In the genomic region with DNA sequence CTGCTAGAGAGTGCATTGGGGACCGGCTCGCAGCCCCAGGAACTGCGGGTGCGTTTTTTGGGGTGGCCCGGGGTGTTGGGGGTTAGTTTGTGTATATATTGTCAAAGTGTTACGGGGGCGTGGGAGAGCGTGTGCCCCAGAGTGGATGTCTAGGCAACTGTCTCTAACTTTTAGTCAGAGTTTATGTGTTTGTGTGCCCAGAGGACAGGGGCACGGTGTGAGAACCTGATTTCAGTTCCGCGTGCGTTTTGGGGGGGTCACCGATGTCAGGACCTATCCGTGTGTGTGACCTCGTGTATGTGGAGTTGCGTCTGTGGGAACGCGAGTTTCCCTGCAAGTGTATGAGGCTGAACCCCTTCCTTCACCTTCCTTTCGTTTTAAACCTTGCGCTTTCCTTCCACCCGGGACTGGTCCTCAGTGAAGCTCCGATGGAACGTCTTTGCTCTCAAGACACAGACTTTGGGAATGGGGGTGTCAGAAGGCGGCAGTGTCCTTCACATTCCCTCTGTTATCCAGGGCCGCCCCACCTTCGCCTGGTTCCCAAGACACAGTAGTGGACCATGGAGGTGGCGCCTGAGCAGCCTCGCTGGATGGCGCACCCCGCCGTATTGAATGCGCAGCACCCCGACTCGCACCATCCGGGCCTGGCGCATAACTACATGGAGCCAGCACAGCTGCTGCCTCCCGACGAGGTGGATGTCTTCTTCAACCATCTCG, we compare ENCODE assay signal across 8 mouse cellular contexts. TPM values are rescaled to one million over a fixed set of nuclear protein-coding genes. Genes with fewer than 3 reads are reported as not detected.
A peak's percentile ranks its signal among the peaks of the same experiment; 100 is the strongest.
DNase-seq lines count a peak whose midpoint lies in the region; ATAC-seq and TF ChIP-seq lines count a peak whose summit lies in the region.

No protein-coding gene starts in this region.

- ATAC-seq in intestine, embryonic 16.5 days: no peak
- no peak; the same call in 1 of the 2 replicates for ATAC-seq in midbrain, embryonic 12.5 days (ENCODE audit: low FRiP score, low read depth)
- ATAC-seq in megakaryocyte-erythroid progenitor cell, adult 5-6 weeks (replicated peaks; ENCODE audit: low FRiP score, low TSS enrichment, poor library complexity, severe bottlenecking): no peak

- peak; percentile 43 for DNase-seq in lung, adult 2 months
- DNase-seq in lung, postnatal 10 days: no peak
- DNase-seq in forebrain, embryonic 10.5 days (ENCODE audit: extremely low spot score, low spot score): peak; percentile 34
- no peak for DNase-seq in layer of hippocampus, adult 11-12 months (ENCODE audit: low spot score)
- no peak for DNase-seq in gastrocnemius, postnatal 4 days (ENCODE audit: low spot score in 2 of 2)

- peak overlapping the region; percentile 93 for H3K4me3 ChIP-seq in lung, adult 2 months (replicated peaks; ENCODE audit: extremely low read depth, low read depth, low read length)
- H3K4me3 ChIP-seq in forebrain, embryonic 10.5 days: peak overlapping the region; percentile 54
- H3K4me3 ChIP-seq in intestine, embryonic 16.5 days (ENCODE audit: low read length): peak overlapping the region; percentile 51
- H3K4me3 ChIP-seq in midbrain, embryonic 12.5 days: peak overlapping the region; percentile 47

- H3K27me3 ChIP-seq in forebrain, embryonic 10.5 days (ENCODE audit: poor library complexity, severe bottlenecking): peaks cover 100% of the 10 kb centered on the region
- peaks cover 96% of the 10 kb centered on the region for H3K27me3 ChIP-seq in intestine, embryonic 16.5 days (replicated peaks; ENCODE audit: control insufficient read depth, insufficient read depth, low read length)
- H3K27me3 ChIP-seq in midbrain, embryonic 12.5 days: peaks cover 100% of the 10 kb centered on the region

- TF ChIP-seq POLR2A in lung, adult 2 months (IDR thresholded peaks at IDR 0.05; ENCODE audit: borderline replicate concordance, extremely low read depth, low read depth, low read length): no peak; the same call in 1 of the 2 replicates

- 3% methylated on average over 39 of the region's 39 CpGs for WGBS in lung, adult 2 months
- WGBS in forebrain, embryonic 10.5 days: 1% methylated on average over 39 of the region's 39 CpGs
- WGBS in intestine, embryonic 16.5 days: 2% methylated on average over 39 of the region's 39 CpGs
- 1% methylated on average over 39 of the region's 39 CpGs for WGBS in midbrain, embryonic 12.5 days

- H3K36me3 ChIP-seq in forebrain, embryonic 10.5 days (replicated peaks): no peaks in the 10 kb centered on the region
- no peaks in the 10 kb centered on the region for H3K36me3 ChIP-seq in intestine, embryonic 16.5 days (ENCODE audit: control insufficient read depth, insufficient read depth, low read length)
- no peaks in the 10 kb centered on the region for H3K36me3 ChIP-seq in midbrain, embryonic 12.5 days

- H3K4me2 ChIP-seq in intestine, embryonic 16.5 days (ENCODE audit: low read depth, low read length): peak overlapping the region; percentile 78
- peak overlapping the region; percentile 55 for H3K4me2 ChIP-seq in midbrain, embryonic 12.5 days (replicated peaks)

- peak overlapping the region; percentile 58; the same call in 1 of the 2 replicates for H3K27ac ChIP-seq in forebrain, embryonic 10.5 days
- no peak overlapping the region for H3K27ac ChIP-seq in intestine, embryonic 16.5 days (ENCODE audit: low read length)
- no peak overlapping the region for H3K27ac ChIP-seq in midbrain, embryonic 12.5 days (replicated peaks)

- 0 out of 2 replicates have a peak, but pooled peaks cover 2% of the 10 kb centered on the region for H3K4me1 ChIP-seq in lung, adult 2 months (ENCODE audit: control insufficient read depth, insufficient read depth, low read length)
- H3K4me1 ChIP-seq in forebrain, embryonic 10.5 days: peaks cover 81% of the 10 kb centered on the region
- H3K4me1 ChIP-seq in intestine, embryonic 16.5 days (ENCODE audit: control insufficient read depth, insufficient read depth, low read length): peaks cover 32% of the 10 kb centered on the region
- H3K4me1 ChIP-seq in midbrain, embryonic 12.5 days: peaks cover 40% of the 10 kb centered on the region

- peak overlapping the region; percentile 51; the same call in 1 of the 2 replicates for H3K9ac ChIP-seq in intestine, embryonic 16.5 days (ENCODE audit: low read depth, low read length)
- H3K9ac ChIP-seq in midbrain, embryonic 12.5 days (replicated peaks): peak overlapping the region; percentile 54; the same call in 1 of the 2 replicates

- no peaks in the 10 kb centered on the region for H3K9me3 ChIP-seq in forebrain, embryonic 10.5 days
- H3K9me3 ChIP-seq in intestine, embryonic 16.5 days (ENCODE audit: control insufficient read depth, low read length): no peaks in the 10 kb centered on the region
- no peaks in the 10 kb centered on the region for H3K9me3 ChIP-seq in midbrain, embryonic 12.5 days

- TF ChIP-seq CTCF in lung, adult 2 months (IDR thresholded peaks at IDR 0.05; ENCODE audit: insufficient read depth, low read length): no peak

RNA-seq across cellular contexts. Expression of gene Gata2, which starts 5.5 kb away (rescaled TPM):
- 184 and 333 TPM in 2 replicates for polyA plus RNA-seq in lung, adult 2 months (2012; rRNA removed)
- 18.2 and 19.6 TPM in 2 replicates for polyA plus RNA-seq in forebrain, embryonic 10.5 days (2016; fragmentation: Nextera tagmentation; extraction: Ambion mirVana)
- polyA plus RNA-seq in intestine, embryonic 16.5 days (2015; fragmentation: Nextera tagmentation; extraction: Ambion mirVana): 4.2 and 4.7 TPM in 2 replicates
- polyA plus RNA-seq in midbrain, embryonic 12.5 days (2016; fragmentation: Nextera tagmentation; extraction: Ambion mirVana): 38.7 and 45.5 TPM in 2 replicates
- total RNA-seq in megakaryocyte-erythroid progenitor cell, adult 5-6 weeks (2014; fragmentation: Nextera tagmentation): 101 and 116 TPM in 2 replicates
- total RNA-seq in megakaryocyte-erythroid progenitor cell, adult 5-6 weeks (2017): 37.4 and 48.8 TPM in 2 replicates
- total RNA-seq in gastrocnemius, postnatal 4 days (2021): 1 to 10 TPM; 6.2 to 7.9 TPM

RNA-seq across cellular contexts. Expression of gene Dnajb8, which starts 22.9 kb away (rescaled TPM):
- polyA plus RNA-seq in lung, adult 2 months (2012; rRNA removed): not detected in 2 replicates
- not detected in 2 replicates for polyA plus RNA-seq in forebrain, embryonic 10.5 days (2016; fragmentation: Nextera tagmentation; extraction: Ambion mirVana)
- polyA plus RNA-seq in intestine, embryonic 16.5 days (2015; fragmentation: Nextera tagmentation; extraction: Ambion mirVana): not detected in 2 replicates
- polyA plus RNA-seq in midbrain, embryonic 12.5 days (2016; fragmentation: Nextera tagmentation; extraction: Ambion mirVana): not detected in 2 replicates
- not detected in 2 replicates for total RNA-seq in megakaryocyte-erythroid progenitor cell, adult 5-6 weeks (2014; fragmentation: Nextera tagmentation)
- not detected in 2 replicates for total RNA-seq in megakaryocyte-erythroid progenitor cell, adult 5-6 weeks (2017)
- not detected for total RNA-seq in gastrocnemius, postnatal 4 days (2021)

Comparison
In these comparisons a context has a peak if more than half of its experiments do, and no peak if none do; other contexts are left out.
1. DNase-seq: peak in lung, adult 2 months (single experiment) and forebrain, embryonic 10.5 days (single experiment); none in lung, postnatal 10 days (single experiment), layer of hippocampus, adult 11-12 months (single experiment) and gastrocnemius, postnatal 4 days (0 of 2).
2. Peak in every context shown above with its lines, with median percentiles within 50 percentile points of each other: H3K4me3 ChIP-seq.